Mouse (Mus musculus) ES-E14 (cell line): ENCODE measurements around the gene Stx5a.

ENCODE experiments used
- CHD2 ChIP-seq: IDR thresholded peaks from 2 replicates; pipeline ENCODE4 v1.6.1; 2014; ENCODE audit warnings: mild to moderate bottlenecking, low read depth, low read length, inconsistent platforms
- ZC3H11A ChIP-seq: IDR thresholded peaks from 2 replicates; pipeline ENCODE4 v1.6.1; 2012; ENCODE audit warnings: low read depth, mild to moderate bottlenecking, inconsistent platforms, low read length, borderline replicate concordance
- ZNF384 ChIP-seq: IDR thresholded peaks from 2 replicates; pipeline ENCODE4 v1.6.1; 2012; ENCODE audit warnings: low read depth, low read length, inconsistent platforms

- TF ChIP-seq ZC3H11A = no peak
- no peak for TF ChIP-seq ZNF384
- TF ChIP-seq CHD2 = no peak
Measured at GRCm38 (mm10) chr19:8706132-8706667, 35.0 kb upstream of the Stx5a start.
